ENCODE assay signal across 21 mouse cellular contexts in genomic region chr7:67027696-67028095, GRCm38 (mm10).
DNase-seq lines count a peak whose midpoint lies in the region; ATAC-seq and TF ChIP-seq lines count a peak whose summit lies in the region.
"Had no signal": no experiment of that assay in that cellular context is flagged by ENCODE, and none has a peak within 500 bp of the region (broad histone marks: within the 10 kb centered on the region; RNA-seq: fewer than 3 reads in every experiment).

No protein-coding gene starts in this region.

- 87% methylated on average over 5 of the region's 5 CpGs for WGBS in embryonic facial prominence, embryonic 12.5 days
- WGBS in embryonic facial prominence, embryonic 10.5 days = 94% methylated on average over 5 of the region's 5 CpGs
- 96% methylated on average over 5 of the region's 5 CpGs for WGBS in intestine, embryonic 14.5 days
- 97% methylated on average over 5 of the region's 5 CpGs for WGBS in intestine, embryonic 16.5 days
- 82% methylated on average over 5 of the region's 5 CpGs for WGBS in limb, embryonic 15.5 days

- no peak overlapping the region for H3K4me2 ChIP-seq in embryonic facial prominence, embryonic 12.5 days (replicated peaks)
- no peak overlapping the region for H3K4me2 ChIP-seq in intestine, embryonic 14.5 days (ENCODE audit: low read length)
- H3K4me2 ChIP-seq in intestine, embryonic 16.5 days (ENCODE audit: low read depth, low read length) = no peak overlapping the region
- H3K4me2 ChIP-seq in limb, embryonic 15.5 days = no peak overlapping the region
- H3K4me2 ChIP-seq: forebrain, embryonic 12.5 days; heart, embryonic 15.5 days; hindbrain, embryonic 15.5 days had no signal

- H3K4me3 ChIP-seq in embryonic facial prominence, embryonic 12.5 days = no peak overlapping the region
- H3K4me3 ChIP-seq in embryonic facial prominence, embryonic 10.5 days = no peak overlapping the region
- H3K4me3 ChIP-seq in intestine, embryonic 14.5 days (ENCODE audit: low read depth, low read length) = no peak overlapping the region
- no peak overlapping the region for H3K4me3 ChIP-seq in intestine, embryonic 16.5 days (ENCODE audit: low read length)
- no peak overlapping the region for H3K4me3 ChIP-seq in embryonic fibroblast, embryonic 13.5 days (ENCODE audit: insufficient read depth, low read length)
- H3K4me3 ChIP-seq in limb, embryonic 15.5 days = no peak overlapping the region
- H3K4me3 ChIP-seq: forebrain, embryonic 12.5 days; heart, embryonic 15.5 days; hindbrain, embryonic 15.5 days had no signal

- peak overlapping the region; percentile 72; the same call in 1 of the 2 replicates for H3K27ac ChIP-seq in embryonic facial prominence, embryonic 12.5 days
- H3K27ac ChIP-seq in embryonic facial prominence, embryonic 10.5 days (replicated peaks) = no peak overlapping the region; the same call in 1 of the 2 replicates
- H3K27ac ChIP-seq in intestine, embryonic 14.5 days (ENCODE audit: low read depth) = no peak overlapping the region
- no peak overlapping the region for H3K27ac ChIP-seq in intestine, embryonic 16.5 days (ENCODE audit: low read length)
- peak overlapping the region; percentile 62 for H3K27ac ChIP-seq in embryonic fibroblast, embryonic 13.5 days (ENCODE audit: insufficient read depth, low read length)
- H3K27ac ChIP-seq in limb, embryonic 15.5 days = peak overlapping the region; percentile 87; the same call in 1 of the 2 replicates
- H3K27ac ChIP-seq: forebrain, embryonic 12.5 days; heart, embryonic 15.5 days; hindbrain, embryonic 15.5 days had no signal

- H3K9ac ChIP-seq in embryonic facial prominence, embryonic 12.5 days = no peak overlapping the region
- H3K9ac ChIP-seq in intestine, embryonic 14.5 days (ENCODE audit: low read length) = no peak overlapping the region
- no peak overlapping the region for H3K9ac ChIP-seq in intestine, embryonic 16.5 days (ENCODE audit: low read depth, low read length)
- H3K9ac ChIP-seq in limb, embryonic 15.5 days = no peak overlapping the region
- H3K9ac ChIP-seq: forebrain, embryonic 12.5 days; heart, embryonic 15.5 days; hindbrain, embryonic 15.5 days had no signal

- H3K27me3 ChIP-seq in embryonic facial prominence, embryonic 12.5 days = no peaks in the 10 kb centered on the region
- no peaks in the 10 kb centered on the region for H3K27me3 ChIP-seq in embryonic facial prominence, embryonic 10.5 days (replicated peaks; ENCODE audit: low read depth, poor library complexity, severe bottlenecking)
- H3K27me3 ChIP-seq in intestine, embryonic 14.5 days (replicated peaks; ENCODE audit: control insufficient read depth, insufficient read depth, low read length) = no peaks in the 10 kb centered on the region
- no peaks in the 10 kb centered on the region for H3K27me3 ChIP-seq in intestine, embryonic 16.5 days (replicated peaks; ENCODE audit: control insufficient read depth, insufficient read depth, low read length)
- no peaks in the 10 kb centered on the region for H3K27me3 ChIP-seq in limb, embryonic 15.5 days
- H3K27me3 ChIP-seq: forebrain, embryonic 12.5 days; heart, embryonic 15.5 days; hindbrain, embryonic 15.5 days had no signal

- TF ChIP-seq POLR2A in embryonic fibroblast, embryonic 13.5 days (IDR thresholded peaks at IDR 0.05; ENCODE audit: low read depth, low read length) = no peak

- no peaks in the 10 kb centered on the region for H3K9me3 ChIP-seq in embryonic facial prominence, embryonic 12.5 days
- no peaks in the 10 kb centered on the region for H3K9me3 ChIP-seq in embryonic facial prominence, embryonic 10.5 days
- H3K9me3 ChIP-seq in intestine, embryonic 14.5 days (ENCODE audit: control insufficient read depth, low read length) = no peaks in the 10 kb centered on the region
- no peaks in the 10 kb centered on the region for H3K9me3 ChIP-seq in intestine, embryonic 16.5 days (ENCODE audit: control insufficient read depth, low read length)
- H3K9me3 ChIP-seq in limb, embryonic 15.5 days = no peaks in the 10 kb centered on the region
- H3K9me3 ChIP-seq: forebrain, embryonic 12.5 days; heart, embryonic 15.5 days; hindbrain, embryonic 15.5 days had no signal

- H3K36me3 ChIP-seq in embryonic facial prominence, embryonic 12.5 days = no peaks in the 10 kb centered on the region
- H3K36me3 ChIP-seq in embryonic facial prominence, embryonic 10.5 days (replicated peaks) = no peaks in the 10 kb centered on the region
- H3K36me3 ChIP-seq in intestine, embryonic 14.5 days (ENCODE audit: control insufficient read depth, insufficient read depth, low read length) = no peaks in the 10 kb centered on the region
- no peaks in the 10 kb centered on the region for H3K36me3 ChIP-seq in intestine, embryonic 16.5 days (ENCODE audit: control insufficient read depth, insufficient read depth, low read length)
- H3K36me3 ChIP-seq in limb, embryonic 15.5 days = no peaks in the 10 kb centered on the region
- H3K36me3 ChIP-seq: forebrain, embryonic 12.5 days; heart, embryonic 15.5 days; hindbrain, embryonic 15.5 days had no signal

- H3K4me1 ChIP-seq in embryonic facial prominence, embryonic 12.5 days = peaks cover 17% of the 10 kb centered on the region
- peaks cover 23% of the 10 kb centered on the region for H3K4me1 ChIP-seq in embryonic facial prominence, embryonic 10.5 days
- H3K4me1 ChIP-seq in intestine, embryonic 14.5 days (replicated peaks; ENCODE audit: control insufficient read depth, insufficient read depth, low read length) = 0 out of 2 replicates have a peak, but pooled peaks cover 3% of the 10 kb centered on the region
- no peaks in the 10 kb centered on the region for H3K4me1 ChIP-seq in intestine, embryonic 16.5 days (ENCODE audit: control insufficient read depth, insufficient read depth, low read length)
- H3K4me1 ChIP-seq in embryonic fibroblast, embryonic 13.5 days (ENCODE audit: control insufficient read depth, insufficient read depth, low read length) = peaks cover 17% of the 10 kb centered on the region
- peaks cover 28% of the 10 kb centered on the region for H3K4me1 ChIP-seq in limb, embryonic 15.5 days
- H3K4me1 ChIP-seq: forebrain, embryonic 12.5 days; hindbrain, embryonic 15.5 days had no signal

- TF ChIP-seq CTCF in embryonic fibroblast, embryonic 13.5 days (IDR thresholded peaks at IDR 0.05; ENCODE audit: borderline replicate concordance, insufficient read depth, low read length) = no peak

- DNase-seq in embryonic facial prominence, embryonic 10.5 days (ENCODE audit: low spot score) = no peak
- peak; percentile 32 for DNase-seq in intestine, embryonic 14.5 days (ENCODE audit: low spot score)
- no peak for DNase-seq in retina, postnatal 1 day
- DNase-seq in spleen, adult 12 weeks (ENCODE audit: low spot score) = no peak
- DNase-seq: adrenal gland, adult 8-10 months; adrenal gland, postnatal 36 days; cerebellum, adult 2 months; cerebellum, postnatal 14 days; embryo, embryonic 11 days; gastrocnemius, postnatal 14 days; heart, postnatal 14 days; kidney, adult 18-20 months had no signal

- no peak for ATAC-seq in embryonic facial prominence, embryonic 12.5 days (ENCODE audit: insufficient number of reproducible peaks, insufficient read depth, low FRiP score, low TSS enrichment)
- ATAC-seq in intestine, embryonic 14.5 days (replicated peaks; ENCODE audit: low FRiP score, low TSS enrichment, low read depth) = no peak
- ATAC-seq in intestine, embryonic 16.5 days = no peak
- no peak for ATAC-seq in limb, embryonic 15.5 days (ENCODE audit: insufficient number of reproducible peaks, low FRiP score, low TSS enrichment, low read depth)
- ATAC-seq: forebrain, embryonic 16.5 days; inflammation-experienced regulatory T-cells, adult 6 months had no signal

Comparison
In these comparisons a context has a peak if more than half of its experiments do, and no peak if none do; other contexts are left out.
1. H3K27ac ChIP-seq: peak in embryonic facial prominence, embryonic 12.5 days (single experiment), embryonic fibroblast, embryonic 13.5 days (single experiment) and limb, embryonic 15.5 days (single experiment); none in embryonic facial prominence, embryonic 10.5 days (single experiment), intestine, embryonic 14.5 days (single experiment) and intestine, embryonic 16.5 days (single experiment).